Mouse (Mus musculus): Measurements from ENCODE around the gene Phb. TPM values are rescaled to one million over a fixed set of nuclear protein-coding genes. Genes with fewer than 3 reads are reported as not detected.

Phb gene
- total RNA-seq, 2 experiments from 2014 or later, result 110 to 124 TPM

DNA sequence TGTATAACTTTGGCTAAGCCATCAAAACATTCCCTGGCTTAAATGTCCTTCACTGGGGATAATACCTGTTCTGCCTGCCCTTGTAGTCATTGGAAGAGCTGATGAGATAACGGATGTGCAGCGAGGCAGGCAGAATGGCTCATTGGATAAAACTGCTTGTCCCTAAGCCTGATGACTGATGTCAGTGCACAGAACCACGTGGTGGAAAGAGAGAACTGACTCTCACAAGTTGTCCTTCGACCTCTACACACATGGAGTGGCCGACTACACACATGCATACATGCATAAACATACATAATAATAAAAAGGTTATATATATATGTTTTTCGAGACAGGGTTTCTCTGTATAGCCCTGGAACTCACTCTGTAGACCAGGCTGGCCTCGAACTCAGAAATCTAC, 43.7 kb downstream of the Phb start:
- no peak for DNase-seq (ENCODE audit: low spot score in 2 of 2)

DNA sequence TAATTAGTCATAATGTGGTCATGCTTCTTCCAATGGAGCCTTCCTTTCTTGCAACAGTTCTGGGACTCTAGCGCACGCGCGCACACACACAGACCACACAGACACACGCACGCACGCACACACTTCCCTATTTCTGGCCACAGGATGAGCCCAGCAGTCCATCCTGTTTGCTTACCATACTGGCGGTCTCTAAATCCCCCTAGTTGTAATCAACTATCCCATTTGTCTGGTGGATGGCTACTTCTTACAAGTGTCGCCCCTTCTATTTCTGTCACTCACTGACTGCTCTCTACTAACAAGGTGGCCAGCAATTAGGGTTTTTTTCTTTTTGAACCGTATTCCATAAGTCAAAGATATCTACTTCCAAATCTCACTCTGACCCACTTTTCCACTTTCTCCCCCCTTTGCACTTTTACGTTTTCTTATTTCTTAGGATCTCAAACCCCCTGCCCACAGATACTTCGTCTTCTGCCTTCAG, 45.4 kb downstream of the Phb start:
- peak; percentile 21 to 27 for DNase-seq (ENCODE audit: low spot score in 2 of 2)

DNA sequence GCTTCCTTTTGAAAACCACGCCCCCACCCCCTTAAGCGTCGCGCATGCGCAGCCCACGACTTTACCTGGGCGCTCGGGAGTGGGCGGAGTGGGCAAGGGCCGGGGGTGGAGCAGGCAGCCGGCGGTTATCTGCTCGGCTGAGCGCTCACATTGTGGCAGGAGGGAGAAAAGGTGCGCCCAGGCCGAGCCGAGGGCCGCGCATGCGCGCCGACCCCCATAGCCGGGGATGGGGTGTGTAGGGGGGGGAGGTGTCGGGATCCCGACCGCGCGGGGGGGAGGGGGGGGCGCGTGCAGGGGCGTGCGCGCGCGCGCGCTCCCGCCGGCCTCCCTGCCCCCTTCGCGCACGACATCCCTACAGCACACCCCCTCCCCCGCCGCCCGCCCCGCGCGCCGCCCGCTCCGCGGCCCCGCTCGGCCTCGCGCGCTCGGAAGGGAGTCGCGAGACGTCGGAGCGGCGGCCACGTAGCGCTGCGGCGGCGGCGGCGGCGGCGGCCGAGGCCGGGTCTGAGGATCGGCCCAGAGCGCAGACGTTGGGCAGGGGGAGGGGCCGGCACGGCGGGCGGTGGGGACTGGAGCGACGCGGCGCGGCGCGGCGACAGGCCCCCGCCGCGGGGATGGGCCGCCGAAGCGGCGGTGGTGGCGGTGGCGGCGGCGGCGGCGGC, 45.9 kb downstream of the Phb start, which contains the start of gene Zfp652:
TSS of gene Zfp652 (plus strand) at position 111 of the 662 bp plus-strand sequence.
- DNase-seq (ENCODE audit: low spot score in 2 of 2), result peak; percentile 75 to 83

DNA sequence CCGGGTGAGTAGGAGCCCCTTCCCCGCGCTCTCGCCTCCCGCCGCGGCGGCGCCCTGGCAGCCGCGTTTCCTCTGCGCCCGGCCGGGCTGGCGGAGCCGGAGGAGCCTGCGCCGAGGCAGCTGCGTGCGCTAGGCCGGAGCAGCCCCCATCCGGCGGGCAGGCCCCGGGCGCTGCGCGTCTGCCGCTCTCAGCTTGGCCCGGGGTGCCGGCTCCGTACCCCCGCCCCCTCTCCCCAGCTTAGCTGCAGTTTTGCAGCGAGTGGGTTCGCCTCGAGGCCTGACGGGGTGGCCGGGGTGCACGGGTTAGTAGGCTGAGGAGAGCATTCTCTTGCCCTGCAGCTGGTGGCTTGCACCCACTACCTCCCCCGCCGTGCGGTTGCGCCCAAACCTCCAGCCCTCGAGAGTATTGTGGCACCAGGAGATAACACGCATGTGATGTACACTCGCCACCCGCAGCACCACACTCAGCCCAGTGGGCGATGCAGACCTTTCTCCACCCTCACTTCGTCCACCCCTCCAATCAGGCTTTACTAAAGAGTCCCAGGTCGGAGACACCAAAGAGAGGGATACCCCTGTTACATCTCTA, 46.6 kb downstream of the Phb start:
- peak; percentile 56 to 75 for DNase-seq (ENCODE audit: low spot score in 2 of 2)

DNA sequence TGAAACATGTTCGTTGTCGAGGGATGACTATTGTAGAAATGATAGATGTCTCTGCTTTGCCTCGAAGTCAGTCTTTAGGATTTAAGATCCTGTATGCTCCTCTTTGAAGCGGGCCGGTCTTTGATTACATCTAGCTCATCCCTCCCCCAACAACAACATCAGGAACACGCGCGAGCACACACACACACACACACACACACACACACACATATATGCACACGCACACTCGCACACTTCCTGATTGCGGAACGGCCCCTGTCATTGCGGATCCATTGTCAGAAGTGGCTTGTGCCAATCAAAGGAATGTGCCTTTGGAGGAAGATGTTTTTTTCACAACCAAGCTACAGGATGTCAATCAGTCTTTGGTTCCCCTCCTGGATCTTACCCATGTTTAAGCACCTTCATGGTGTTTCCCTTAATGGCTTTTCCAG, 47.1 kb downstream of the Phb start:
- DNase-seq (ENCODE audit: low spot score in 2 of 2), result peak; percentile 15 to 27

DNA sequence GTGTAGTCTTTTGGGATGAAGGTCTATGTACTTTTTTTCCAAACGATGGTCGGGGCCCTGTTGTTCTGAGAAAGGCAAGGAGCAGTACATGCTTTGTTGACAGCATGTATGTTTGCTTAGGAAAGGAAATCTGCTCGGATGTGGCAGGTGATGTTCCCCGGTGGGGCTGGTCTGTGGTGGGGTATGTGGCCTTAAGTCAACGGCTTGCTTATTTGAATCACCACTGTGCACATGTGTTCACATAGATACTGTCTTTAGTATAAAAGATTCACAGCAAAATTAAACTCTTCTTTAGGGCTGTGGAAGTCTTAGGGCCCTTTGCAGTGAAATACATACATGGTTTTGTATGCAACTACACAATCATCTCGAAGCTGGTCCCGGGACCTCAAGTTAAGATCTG, 47.7 kb downstream of the Phb start:
- no peak for DNase-seq (ENCODE audit: low spot score in 2 of 2)

DNA sequence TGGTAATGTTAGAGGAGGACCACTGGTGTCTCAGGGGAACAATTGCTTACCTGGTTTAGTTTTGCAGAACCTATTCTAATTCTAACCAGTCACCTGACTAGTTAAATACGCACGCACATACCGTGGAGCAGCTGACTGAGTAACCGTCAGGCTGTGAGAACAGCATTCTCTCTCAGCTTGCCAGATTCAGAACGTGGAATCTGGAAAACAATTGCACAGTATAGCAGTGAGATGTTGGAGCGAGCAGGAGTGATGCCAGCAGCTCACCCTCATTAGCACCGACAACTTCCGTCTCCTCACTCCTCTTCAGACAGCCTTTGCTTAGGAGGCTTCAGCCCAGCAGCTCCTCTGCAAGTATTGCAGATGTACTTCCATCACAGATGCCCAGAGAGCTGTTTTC, 49.4 kb downstream of the Phb start:
- DNase-seq (ENCODE audit: low spot score in 2 of 2), result no peak

DNA sequence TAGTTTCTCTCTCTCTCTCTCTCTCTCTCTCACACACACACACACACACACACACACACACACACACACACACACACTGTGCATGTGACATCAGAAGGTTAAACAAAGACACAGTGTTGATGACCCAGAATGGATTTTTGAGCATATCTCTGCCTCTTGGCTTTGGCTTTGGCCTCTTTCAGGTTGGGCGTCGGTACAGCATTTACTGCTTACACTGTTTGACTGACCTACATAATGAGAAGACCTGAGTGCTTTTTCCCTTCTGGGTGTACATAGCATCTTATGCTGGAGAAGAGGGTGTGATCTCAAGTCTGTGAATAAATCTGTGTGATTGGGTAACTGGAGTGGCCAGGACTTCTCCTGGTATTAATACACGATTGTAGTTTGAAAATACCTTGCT, 52.6 kb downstream of the Phb start:
- DNase-seq (ENCODE audit: low spot score in 2 of 2), result no peak

DNA sequence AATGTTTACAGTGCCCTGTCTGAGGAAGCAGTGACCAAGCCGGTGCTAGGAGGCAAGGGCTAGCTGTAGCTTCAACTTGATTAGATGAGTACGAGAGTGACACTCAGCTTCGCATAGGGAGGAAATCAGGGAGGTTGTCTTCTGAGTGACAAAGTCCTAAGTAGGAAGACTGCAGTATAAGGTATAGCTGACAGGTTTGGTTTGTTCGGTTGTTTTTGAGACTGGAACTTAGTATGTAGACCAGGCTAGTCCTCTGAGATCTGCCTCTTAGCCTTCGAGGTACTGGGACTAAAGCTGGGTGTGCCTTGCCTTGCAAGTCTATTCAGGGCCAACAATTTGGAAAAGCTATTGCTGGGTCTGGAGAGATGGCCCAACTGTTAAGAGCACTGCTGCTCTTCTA, 56.5 kb downstream of the Phb start, which contains the start of gene B130006D01Rik:
TSS of gene B130006D01Rik (plus strand) at position 301 of the 400 bp plus-strand sequence.
- DNase-seq (ENCODE audit: low spot score in 2 of 2), result no peak

DNA sequence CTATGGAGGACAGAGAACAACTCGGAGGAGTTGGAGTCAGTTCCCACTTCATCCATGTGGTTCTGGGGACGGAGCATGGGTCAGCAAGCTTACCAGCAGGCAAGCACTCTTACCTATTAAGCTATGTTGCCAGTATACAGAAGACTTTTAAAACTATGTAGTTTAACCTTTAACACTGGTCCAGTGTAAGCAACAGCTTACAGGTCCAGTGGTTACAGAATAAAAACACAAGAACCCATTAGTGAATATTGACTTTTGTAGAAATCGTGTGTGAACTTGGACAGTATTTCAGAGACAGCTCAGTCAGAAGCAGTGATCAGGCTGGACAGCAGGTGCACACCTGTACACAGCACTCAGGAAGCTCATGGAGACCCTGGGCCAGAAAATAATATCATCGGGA, 57.7 kb downstream of the Phb start:
- no peak for DNase-seq (ENCODE audit: low spot score in 2 of 2)

DNA sequence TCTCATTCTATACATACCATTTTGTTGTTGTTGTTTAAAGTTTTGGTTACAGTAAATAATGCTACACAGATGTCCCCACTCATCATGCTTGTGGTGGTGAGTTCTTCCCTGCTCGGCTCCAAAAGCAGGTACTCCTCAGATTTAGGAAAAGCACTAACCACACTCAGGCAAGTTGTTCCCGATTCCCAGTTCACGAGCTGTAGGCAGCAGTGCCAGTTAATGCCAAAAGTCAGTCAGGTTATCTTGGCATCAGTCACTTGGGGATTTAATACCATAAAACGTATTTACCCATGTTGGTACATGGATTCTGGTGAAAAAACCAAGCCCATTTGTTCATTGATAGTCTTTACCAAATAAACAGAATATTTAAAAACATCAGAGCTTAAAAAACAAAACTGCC, 59.4 kb downstream of the Phb start:
- no peak for DNase-seq (ENCODE audit: low spot score in 2 of 2)

DNA sequence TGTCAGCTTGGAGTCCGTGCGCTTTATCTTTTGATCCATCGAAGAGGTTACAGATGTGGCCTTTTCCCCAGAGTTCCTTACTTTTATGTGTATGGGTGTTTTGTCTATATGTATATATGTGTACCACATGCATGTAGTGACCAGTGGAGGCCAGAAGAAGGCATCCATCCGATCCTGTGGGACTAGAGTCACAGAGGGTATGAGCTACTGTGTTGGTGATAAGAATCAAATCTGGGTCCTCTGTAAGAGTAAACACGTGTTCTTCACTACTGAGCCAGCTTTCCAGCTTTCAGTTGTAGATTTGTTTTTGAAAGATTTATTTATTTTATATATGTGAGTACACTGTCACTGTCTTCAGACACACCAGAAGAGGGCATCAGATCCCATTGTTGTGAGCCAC, 61.2 kb downstream of the Phb start:
- DNase-seq (ENCODE audit: low spot score in 2 of 2), result no peak

DNA sequence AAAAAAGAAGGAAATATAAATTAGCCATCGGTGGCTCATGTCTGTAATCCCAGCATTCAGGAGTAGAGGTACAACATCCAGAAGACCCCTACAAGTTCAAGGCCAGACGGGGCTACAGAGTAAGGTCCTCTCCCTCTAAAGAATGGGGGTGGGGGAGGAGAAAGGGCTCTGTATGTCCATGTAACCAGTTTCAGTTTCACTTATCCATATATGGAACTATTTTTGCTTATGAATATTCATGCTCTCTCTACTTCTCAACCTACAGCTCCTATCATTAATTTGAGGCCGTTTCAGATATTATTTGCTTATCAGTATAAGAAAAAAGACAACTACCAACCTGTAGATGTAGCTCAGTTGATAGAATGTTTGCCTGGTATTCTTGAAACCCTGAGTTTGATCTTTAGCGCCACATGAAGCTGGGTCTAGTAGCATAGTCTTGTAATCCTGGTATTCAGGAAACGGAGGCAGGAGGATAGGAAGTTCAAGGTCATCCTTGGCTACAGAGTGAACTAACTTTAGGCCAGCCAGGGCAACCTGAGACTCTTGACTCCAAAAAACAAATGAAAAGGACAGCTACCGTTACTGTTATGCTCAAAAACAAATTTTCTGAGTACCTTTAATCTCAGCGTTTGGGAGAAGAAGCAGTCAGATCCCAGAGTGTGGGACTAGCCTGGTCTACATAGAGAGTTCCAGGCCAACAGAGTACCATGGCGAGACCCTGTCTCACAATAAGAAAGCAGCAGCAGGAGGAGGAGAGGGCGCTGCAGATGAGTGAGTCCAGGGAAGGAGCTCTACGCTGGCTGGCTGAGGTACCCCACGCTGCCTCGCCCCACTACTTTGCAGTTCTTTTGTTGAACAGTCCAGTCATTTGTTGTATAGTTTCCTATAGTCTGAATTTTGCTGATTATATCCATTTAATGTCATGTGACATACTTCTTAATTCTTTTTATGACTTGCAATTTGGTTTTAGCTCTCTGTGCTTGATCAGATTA, 62.5 kb downstream of the Phb start:
- no peak for DNase-seq (ENCODE audit: low spot score in 2 of 2)

Other genes starting within 250 kb of the Phb start
- 10 to 100 TPM; 27.3 to 35.2 TPM for gene Nxph3, start 152.4 kb upstream of the Phb start, total RNA-seq (2021)
- 1 to 10 TPM; 2.4 to 3.6 TPM for gene Ngfr, start 79.2 kb upstream of the Phb start, total RNA-seq (2021)
- 10 to 100 TPM; 51.1 to 52.1 TPM for gene Zfp652, start 45.7 kb downstream of the Phb start, total RNA-seq (2021)
- 1 to 10 TPM; 1.6 to 1.8 TPM for gene B130006D01Rik, start 56.6 kb downstream of the Phb start, total RNA-seq (2021)
- gene Phospho1, start 157.5 kb downstream of the Phb start, total RNA-seq (2021), result 10 to 100 TPM; 17.8 to 21.3 TPM
- 1 to 10 TPM; 2.1 to 2.6 TPM for gene Gngt2, start 170.3 kb downstream of the Phb start, total RNA-seq (2021)
- gene Abi3, start 175.5 kb downstream of the Phb start, total RNA-seq (2021), result 1 to 10 TPM; 3.7 to 4.4 TPM
- not detected for gene B4galnt2, start 247.9 kb downstream of the Phb start, total RNA-seq (2021)